11 mouse cellular contexts compared by ENCODE assay signal in the genomic region with DNA sequence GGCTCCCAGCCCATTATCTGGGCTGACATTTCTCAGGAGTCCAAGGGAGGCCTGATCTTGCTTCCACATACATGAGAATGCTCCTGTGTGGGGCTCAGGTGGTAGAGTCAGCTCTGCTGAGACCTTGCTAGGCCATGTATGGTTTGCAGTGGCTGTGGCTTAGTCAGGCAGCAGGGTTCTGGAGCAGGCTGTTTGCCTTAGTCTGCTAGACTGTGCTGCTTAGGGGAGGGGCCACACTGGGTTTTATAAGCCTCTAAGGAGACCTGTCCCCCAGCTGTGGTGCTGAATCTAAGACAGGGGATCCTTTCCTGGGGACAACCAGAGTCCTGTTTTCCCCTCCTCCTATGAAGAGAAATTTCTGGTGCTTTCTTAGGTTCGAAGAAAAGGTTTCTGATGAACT.
DNase-seq lines count a peak whose midpoint lies in the region; ATAC-seq lines count a peak whose summit lies in the region.
"Had no signal": no experiment of that assay in that cellular context is flagged by ENCODE, and none has a peak within 500 bp of the region (broad histone marks: within the 10 kb centered on the region; RNA-seq: fewer than 3 reads in every experiment).

No protein-coding gene starts in this region.

- H3K4me1 ChIP-seq in heart, embryonic 12.5 days (replicated peaks): no peaks in the 10 kb centered on the region
- no peaks in the 10 kb centered on the region for H3K4me1 ChIP-seq in midbrain, embryonic 11.5 days (ENCODE audit: control insufficient read depth, insufficient read depth, low read length)
- no peaks in the 10 kb centered on the region for H3K4me1 ChIP-seq in midbrain, embryonic 15.5 days
- H3K4me1 ChIP-seq: hindbrain, embryonic 15.5 days had no signal

- no peak for ATAC-seq in heart, embryonic 12.5 days (ENCODE audit: insufficient number of reproducible peaks, low FRiP score)
- ATAC-seq in midbrain, embryonic 11.5 days (ENCODE audit: low FRiP score): no peak
- no peak for ATAC-seq in midbrain, embryonic 15.5 days (replicated peaks)

- no peak overlapping the region for H3K9ac ChIP-seq in heart, embryonic 12.5 days
- no peak overlapping the region for H3K9ac ChIP-seq in midbrain, embryonic 11.5 days (ENCODE audit: low read length)
- no peak overlapping the region for H3K9ac ChIP-seq in midbrain, embryonic 15.5 days
- H3K9ac ChIP-seq: hindbrain, embryonic 15.5 days; limb, embryonic 15.5 days had no signal

- intact Hi-C loops in heart, postnatal 10 days (cut with DNase I): no loop called here

- H3K27me3 ChIP-seq in heart, embryonic 12.5 days (replicated peaks): no peaks in the 10 kb centered on the region
- H3K27me3 ChIP-seq in midbrain, embryonic 11.5 days (ENCODE audit: control insufficient read depth, insufficient read depth, low read length): no peaks in the 10 kb centered on the region
- H3K27me3 ChIP-seq in midbrain, embryonic 15.5 days (replicated peaks): no peaks in the 10 kb centered on the region
- H3K27me3 ChIP-seq: hindbrain, embryonic 15.5 days; limb, embryonic 15.5 days had no signal

- peak; percentile 13 to 26 for DNase-seq in heart, postnatal 10 days
- DNase-seq in midbrain, embryonic 11.5 days (ENCODE audit: low spot score, missing footprints): peak; percentile 85
- peak; percentile 14 for DNase-seq in adipocyte (ENCODE audit: low spot score)
- peak; percentile 40 for DNase-seq in lung, postnatal 10 days
- no peak for DNase-seq in spleen, postnatal 36 days (ENCODE audit: low spot score in 2 of 2)
- no peak for DNase-seq in gastrocnemius, adult 18-20 months (ENCODE audit: low spot score)
- DNase-seq: adrenal gland, adult 8-10 months had no signal

- no peaks in the 10 kb centered on the region for H3K36me3 ChIP-seq in heart, embryonic 12.5 days
- H3K36me3 ChIP-seq in midbrain, embryonic 11.5 days (ENCODE audit: control insufficient read depth, insufficient read depth, low read length): no peaks in the 10 kb centered on the region
- H3K36me3 ChIP-seq in midbrain, embryonic 15.5 days (replicated peaks): no peaks in the 10 kb centered on the region
- H3K36me3 ChIP-seq: hindbrain, embryonic 15.5 days; limb, embryonic 15.5 days had no signal

- H3K9me3 ChIP-seq in heart, embryonic 12.5 days (replicated peaks): no peaks in the 10 kb centered on the region
- no peaks in the 10 kb centered on the region for H3K9me3 ChIP-seq in midbrain, embryonic 11.5 days (ENCODE audit: control insufficient read depth, low read length)
- H3K9me3 ChIP-seq in midbrain, embryonic 15.5 days: no peaks in the 10 kb centered on the region
- H3K9me3 ChIP-seq: hindbrain, embryonic 15.5 days; limb, embryonic 15.5 days had no signal

- H3K4me2 ChIP-seq in heart, embryonic 12.5 days: no peak overlapping the region
- no peak overlapping the region for H3K4me2 ChIP-seq in midbrain, embryonic 11.5 days
- H3K4me2 ChIP-seq in midbrain, embryonic 15.5 days: no peak overlapping the region
- H3K4me2 ChIP-seq: hindbrain, embryonic 15.5 days; limb, embryonic 15.5 days had no signal

- H3K4me3 ChIP-seq in heart, embryonic 12.5 days: no peak overlapping the region
- H3K4me3 ChIP-seq in midbrain, embryonic 11.5 days (ENCODE audit: low read depth, low read length): no peak overlapping the region
- H3K4me3 ChIP-seq in midbrain, embryonic 15.5 days: no peak overlapping the region
- H3K4me3 ChIP-seq: hindbrain, embryonic 15.5 days; limb, embryonic 15.5 days had no signal

- H3K27ac ChIP-seq in heart, embryonic 12.5 days (ENCODE audit: poor library complexity, severe bottlenecking): no peak overlapping the region
- H3K27ac ChIP-seq in midbrain, embryonic 11.5 days (ENCODE audit: low read depth, low read length): no peak overlapping the region
- no peak overlapping the region for H3K27ac ChIP-seq in midbrain, embryonic 15.5 days
- H3K27ac ChIP-seq: hindbrain, embryonic 15.5 days; limb, embryonic 15.5 days had no signal

- 73% methylated on average over 1 of the region's 1 CpGs for WGBS in heart, embryonic 12.5 days
- WGBS in midbrain, embryonic 11.5 days: 73% methylated on average over 1 of the region's 1 CpGs
- 78% methylated on average over 1 of the region's 1 CpGs for WGBS in midbrain, embryonic 15.5 days

Comparison
In these comparisons a context has a peak if more than half of its experiments do, and no peak if none do; other contexts are left out.
1. DNase-seq: peak in heart, postnatal 10 days (2 of 2), midbrain, embryonic 11.5 days (single experiment), adipocyte (single experiment) and lung, postnatal 10 days (single experiment); none in spleen, postnatal 36 days (0 of 2) and gastrocnemius, adult 18-20 months (single experiment).